In the genomic region with DNA sequence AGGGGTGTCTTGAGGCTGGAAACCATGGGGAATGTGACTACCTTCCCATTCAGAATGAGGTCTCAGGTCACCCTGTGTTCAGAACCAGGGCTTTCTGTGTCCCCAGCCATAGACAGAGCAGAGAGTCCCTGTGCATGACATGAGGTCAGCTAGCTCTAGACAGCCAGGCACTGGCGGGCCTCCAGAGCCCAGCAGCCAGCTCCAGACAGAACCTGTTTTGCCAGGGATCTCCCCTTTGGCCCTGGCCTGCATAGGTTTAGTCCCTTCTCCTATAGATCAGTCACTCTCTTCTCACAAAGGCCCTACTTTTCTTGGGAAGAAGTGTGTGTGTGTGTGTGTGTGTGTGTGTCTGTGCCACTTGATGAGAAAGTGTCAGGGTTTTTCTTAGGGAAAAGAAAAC, we compare ENCODE assay signal across 38 mouse cellular contexts. TPM values are rescaled to one million over a fixed set of nuclear protein-coding genes. Genes with fewer than 3 reads are reported as not detected.
"Had no signal": no experiment of that assay in that cellular context is flagged by ENCODE, and none has a peak within 500 bp of the region (broad histone marks: within the 10 kb centered on the region; RNA-seq: fewer than 3 reads in every experiment).

No protein-coding gene starts in this region.

- H3K27ac ChIP-seq: limb, embryonic 10.5 days; limb, embryonic 12.5 days; limb, embryonic 13.5 days; limb, embryonic 15.5 days; liver, embryonic 12.5 days; liver, embryonic 13.5 days; liver, embryonic 14.5 days; liver, embryonic 15.5 days; lung, embryonic 15.5 days; macrophage; midbrain, embryonic 10.5 days; midbrain, embryonic 12.5 days; midbrain, embryonic 13.5 days; midbrain, embryonic 15.5 days; neural tube, embryonic 12.5 days had no signal

- H3K4me2 ChIP-seq: limb, embryonic 12.5 days; limb, embryonic 13.5 days; limb, embryonic 15.5 days; liver, embryonic 11.5 days; liver, embryonic 12.5 days; liver, embryonic 13.5 days; liver, embryonic 15.5 days; lung, embryonic 14.5 days; lung, embryonic 15.5 days; midbrain, embryonic 11.5 days; midbrain, embryonic 12.5 days; midbrain, embryonic 13.5 days; midbrain, embryonic 15.5 days; neural tube, embryonic 12.5 days had no signal

- H3K4me1 ChIP-seq: limb, embryonic 10.5 days; limb, embryonic 12.5 days; limb, embryonic 13.5 days; limb, embryonic 15.5 days; liver, embryonic 12.5 days; liver, embryonic 13.5 days; liver, embryonic 15.5 days; lung, embryonic 15.5 days; megakaryocyte, embryonic 14.5 days; midbrain, embryonic 10.5 days; midbrain, embryonic 12.5 days; midbrain, embryonic 13.5 days; midbrain, embryonic 15.5 days; neural tube, embryonic 12.5 days had no signal

- H3K36me3 ChIP-seq: limb, embryonic 10.5 days; limb, embryonic 12.5 days; limb, embryonic 13.5 days; limb, embryonic 15.5 days; liver, embryonic 12.5 days; liver, embryonic 13.5 days; liver, embryonic 15.5 days; lung, embryonic 15.5 days; midbrain, embryonic 10.5 days; midbrain, embryonic 12.5 days; midbrain, embryonic 13.5 days; midbrain, embryonic 15.5 days; neural tube, embryonic 12.5 days had no signal

- H3K9me3 ChIP-seq: limb, embryonic 10.5 days; limb, embryonic 12.5 days; limb, embryonic 13.5 days; limb, embryonic 15.5 days; liver, embryonic 12.5 days; liver, embryonic 13.5 days; liver, embryonic 15.5 days; lung, embryonic 15.5 days; megakaryocyte, embryonic 14.5 days; midbrain, embryonic 10.5 days; midbrain, embryonic 12.5 days; midbrain, embryonic 13.5 days; midbrain, embryonic 15.5 days; neural tube, embryonic 12.5 days had no signal

- H3K9ac ChIP-seq: limb, embryonic 12.5 days; limb, embryonic 13.5 days; limb, embryonic 15.5 days; liver, embryonic 12.5 days; liver, embryonic 13.5 days; liver, embryonic 14.5 days; liver, embryonic 15.5 days; liver, postnatal 0 days; lung, embryonic 14.5 days; lung, embryonic 15.5 days; midbrain, embryonic 12.5 days; midbrain, embryonic 13.5 days; midbrain, embryonic 15.5 days; neural tube, embryonic 12.5 days had no signal

- DNase-seq: liver; liver, embryonic 13.5 days; liver, postnatal 0 days; lung, adult 18-20 months; lung, adult 2 months; lung, postnatal 10 days; lung, postnatal 14 days; lung, postnatal 36 days; midbrain, embryonic 14.5 days had no signal

- H3K27me3 ChIP-seq: limb, embryonic 15.5 days; liver, embryonic 12.5 days; liver, embryonic 13.5 days; liver, embryonic 15.5 days; lung, embryonic 15.5 days; midbrain, embryonic 13.5 days; midbrain, embryonic 15.5 days had no signal

- H3K4me3 ChIP-seq: limb, embryonic 10.5 days; limb, embryonic 12.5 days; limb, embryonic 13.5 days; limb, embryonic 15.5 days; liver, embryonic 12.5 days; liver, embryonic 13.5 days; liver, embryonic 15.5 days; lung, embryonic 15.5 days; megakaryocyte, embryonic 14.5 days; midbrain, embryonic 10.5 days; midbrain, embryonic 12.5 days; midbrain, embryonic 13.5 days; midbrain, embryonic 15.5 days; myocyte; neural tube, embryonic 12.5 days had no signal

- ATAC-seq: liver, embryonic 12.5 days; liver, postnatal 0 days; lung, postnatal 0 days; midbrain, embryonic 13.5 days; midbrain, embryonic 15.5 days; midbrain, embryonic 16.5 days had no signal

RNA-seq across cellular contexts. Expression of a gene that starts 29.6 kb away (rescaled TPM):
- total RNA-seq: megakaryocyte progenitor cell, adult 5-6 weeks; megakaryocyte-erythroid progenitor cell, adult 5-6 weeks; monocyte, adult 5-6 weeks had no signal
- polyA plus RNA-seq: limb, embryonic 10.5 days; limb, embryonic 11.5 days; liver, adult 2 months; liver, embryonic 11.5 days; liver, embryonic 15.5 days; liver, embryonic 16.5 days; liver, postnatal 0 days; macrophage had no signal

RNA-seq across cellular contexts. Expression of a gene that starts 30.9 kb away (rescaled TPM):
- total RNA-seq: liver, adult 2 months; megakaryocyte progenitor cell, adult 5-6 weeks; megakaryocyte, adult 5-6 weeks; megakaryocyte-erythroid progenitor cell, adult 5-6 weeks; monocyte, adult 5-6 weeks had no signal
- polyA plus RNA-seq: limb, embryonic 10.5 days; limb, embryonic 11.5 days; limb, embryonic 12.5 days; liver, adult 2 months; liver, embryonic 13.5 days; liver, embryonic 14.5 days; liver, embryonic 15.5 days; liver, postnatal 0 days; lung, embryonic 14.5 days; lung, embryonic 15.5 days; lung, embryonic 16.5 days; macrophage had no signal
